Mouse (Mus musculus) heart, embryonic 12.5 days (tissue): ENCODE measurements around the gene Spred3. TPM values are rescaled to one million over a fixed set of nuclear protein-coding genes. Genes with fewer than 3 reads are reported as not detected.
A peak's percentile ranks its signal among the peaks of the same experiment; 100 is the strongest.

ENCODE experiments used
- ATAC-seq: fragments of 200-750 bp; cut with Nextera tagmentation; 2 replicates; pipeline ENCODE4 v1.8.0; 2017; ENCODE audit warnings: moderate TSS enrichment, moderate library complexity; ENCODE audit not compliant: insufficient number of reproducible peaks, low FRiP score
- H3K27ac ChIP-seq: fragments of 300-500 bp; sonication (generic); 2 replicates; pipeline ENCODE4 v1.5.1; 2016; ENCODE audit warnings: mild to moderate bottlenecking, moderate library complexity; ENCODE audit not compliant: poor library complexity, severe bottlenecking
- H3K27me3 ChIP-seq: fragments of 300-500 bp; sonication (generic); replicated peaks from 2 replicates; pipeline ENCODE4 v1.6.1; 2016; ENCODE audit warnings: mild to moderate bottlenecking, moderate library complexity
- H3K36me3 ChIP-seq: fragments of 300-500 bp; sonication (generic); 2 replicates; pipeline ENCODE4 v1.6.1; 2016; ENCODE audit warnings: mild to moderate bottlenecking, moderate library complexity
- H3K4me1 ChIP-seq: fragments of 300-500 bp; sonication (generic); replicated peaks from 2 replicates; pipeline ENCODE4 v1.6.1; 2016; ENCODE audit warnings: mild to moderate bottlenecking
- H3K4me2 ChIP-seq: fragments of 300-500 bp; sonication (generic); 2 replicates; pipeline ENCODE4 v1.6.1; 2016; ENCODE audit warnings: mild to moderate bottlenecking, moderate library complexity
- H3K4me3 ChIP-seq: fragments of 300-500 bp; sonication (generic); 2 replicates; pipeline ENCODE4 v1.5.1; 2016; ENCODE audit warnings: mild to moderate bottlenecking
- H3K9ac ChIP-seq: fragments of 300-500 bp; sonication (generic); 2 replicates; pipeline ENCODE4 v1.6.1; 2016; ENCODE audit warnings: mild to moderate bottlenecking, moderate library complexity
- H3K9me3 ChIP-seq: fragments of 300-500 bp; sonication (generic); replicated peaks from 2 replicates; pipeline ENCODE4 v1.6.1; 2016; ENCODE audit warnings: mild to moderate bottlenecking, moderate library complexity
- WGBS: fragments of 180-500 bp; shearing (Covaris S2); methylation state at CpG from one replicate; pipeline ENCODE4 v1.1.7; 2016; 5-methylcytosine and 5-hydroxymethylcytosine counted together
- polyA plus RNA-seq: library from polyadenylated mRNA; unstranded; fragments of >200 nt; fragmentation: Nextera tagmentation; extraction: Ambion mirVana; gene quantifications from 2 replicates; pipeline ENCODE4 v1.2.1, GENCODE M21; 2016

Gene Spred3
- polyA plus RNA-seq, 1 experiment from 2014 or later, result 2.1 TPM

DNA sequence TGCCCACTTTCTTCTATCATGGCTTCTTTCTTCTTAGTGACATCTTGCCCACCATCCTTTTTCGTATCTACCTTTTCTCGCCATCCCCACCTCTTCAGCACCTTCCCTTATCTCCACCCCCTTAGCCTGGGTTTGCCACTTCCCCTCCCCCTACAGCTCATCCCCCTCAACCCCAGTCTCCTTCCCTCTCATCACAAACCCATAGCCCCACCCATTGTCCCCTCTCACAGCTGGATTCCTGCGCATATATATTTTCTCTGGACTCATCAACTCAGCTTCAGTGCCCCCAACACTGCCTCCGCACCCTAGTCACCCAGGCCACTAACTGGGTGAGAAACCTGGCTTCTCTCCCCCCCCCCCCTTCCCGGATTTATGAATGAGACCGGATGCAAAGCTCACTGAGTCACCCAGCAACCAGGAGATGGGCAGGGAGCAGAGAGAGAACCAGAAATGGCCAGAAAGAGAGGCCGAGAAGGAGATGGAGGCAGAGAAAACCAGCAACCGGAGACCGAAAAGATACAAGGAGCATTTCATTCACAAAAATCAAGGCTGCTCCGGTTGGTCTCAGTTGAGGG is 2.0 kb downstream of the Spred3 start:
- H3K27me3 ChIP-seq, result peaks cover 39% of the 10 kb centered on the region

DNA sequence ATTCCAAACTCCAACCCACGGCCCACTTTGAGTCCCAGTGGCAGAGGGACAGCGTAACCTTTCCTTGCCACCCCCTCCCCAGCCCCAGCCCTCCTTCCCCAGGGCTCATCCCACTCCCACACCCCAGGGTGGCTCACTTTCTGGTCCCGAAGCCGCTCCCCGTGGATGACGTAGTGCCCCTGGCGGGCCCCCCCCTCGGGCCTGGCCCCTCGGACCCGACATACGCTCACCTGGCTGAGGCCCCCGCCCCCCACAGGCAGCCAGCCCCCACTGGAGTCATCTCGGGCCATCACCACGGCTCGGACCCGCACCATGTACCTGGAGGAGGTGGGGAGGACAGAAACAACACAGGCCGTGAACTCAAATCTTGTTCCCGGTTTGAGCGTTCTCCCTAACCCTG is 2.6 kb downstream of the Spred3 start:
- Histone ChIP-seq H3K9me3 (no peaks in the 10 kb centered on the region), H3K4me1 (peaks cover 44% of the 10 kb centered on the region), H3K36me3 (no peaks in the 10 kb centered on the region), H3K9ac (no peak overlapping the region), H3K4me2 (peak overlapping the region; percentile 89; the same call in 1 of the 2 replicates), H3K27me3 (peaks cover 34% of the 10 kb centered on the region), H3K27ac (no peak overlapping the region), H3K4me3 (0 out of 2 replicates have a peak overlapping the region, but pooled peaks have one; percentile 6)
- no peak for ATAC-seq
- WGBS, result 22% methylated on average over 19 of the region's 19 CpGs

More for the DNA sequence above, 2.0 kb downstream of the Spred3 start:
- Histone ChIP-seq H3K9ac (no peak overlapping the region; the same call in 1 of the 2 replicates), H3K36me3 (0 out of 2 replicates have a peak, but pooled peaks cover 1% of the 10 kb centered on the region), H3K27ac (no peak overlapping the region), H3K4me1 (peaks cover 39% of the 10 kb centered on the region), H3K9me3 (no peaks in the 10 kb centered on the region), H3K4me3 (peak overlapping the region; percentile 67), H3K4me2 (peak overlapping the region; percentile 89)
- ATAC-seq, result no peak
- WGBS, result 4% methylated on average over 10 of the region's 10 CpGs

DNA sequence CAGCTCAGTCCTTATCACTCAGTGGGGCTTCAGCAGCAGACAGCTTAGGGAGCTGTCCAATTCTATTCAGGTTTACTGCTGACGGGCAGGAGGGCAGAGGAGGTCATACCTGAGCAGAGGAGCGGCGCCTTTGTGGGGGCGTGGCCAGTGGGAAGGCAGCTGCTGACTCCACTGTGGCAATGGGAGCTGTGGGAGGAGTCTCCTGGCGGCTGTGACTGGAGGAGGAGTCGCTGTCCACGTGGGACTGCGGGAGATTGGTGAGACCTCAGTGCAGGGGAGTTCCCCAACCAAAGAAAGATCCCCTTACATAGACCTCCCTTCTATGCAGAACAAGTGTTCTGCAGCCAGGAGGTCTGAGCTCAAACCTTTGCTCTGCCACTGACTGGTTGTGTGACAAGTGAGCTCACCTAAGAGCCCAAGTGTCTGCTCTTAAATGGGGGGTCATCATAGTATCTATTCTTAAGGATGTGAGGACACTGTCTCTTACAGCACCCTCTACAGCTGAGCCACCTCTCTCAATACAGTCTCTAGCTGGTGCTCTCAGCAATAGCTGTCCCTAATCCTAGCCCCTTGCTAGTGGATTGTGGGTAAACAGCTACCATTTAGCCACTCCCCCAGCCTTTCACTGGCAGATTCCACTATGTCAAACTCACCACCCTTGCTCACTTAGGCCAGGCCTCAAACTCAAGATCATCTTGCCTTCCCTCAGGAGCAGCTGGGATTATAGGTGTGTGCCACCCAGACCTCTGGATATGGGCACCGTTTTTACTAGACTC is 7.3 kb downstream of the Spred3 start:
- ATAC-seq, result no peak

DNA sequence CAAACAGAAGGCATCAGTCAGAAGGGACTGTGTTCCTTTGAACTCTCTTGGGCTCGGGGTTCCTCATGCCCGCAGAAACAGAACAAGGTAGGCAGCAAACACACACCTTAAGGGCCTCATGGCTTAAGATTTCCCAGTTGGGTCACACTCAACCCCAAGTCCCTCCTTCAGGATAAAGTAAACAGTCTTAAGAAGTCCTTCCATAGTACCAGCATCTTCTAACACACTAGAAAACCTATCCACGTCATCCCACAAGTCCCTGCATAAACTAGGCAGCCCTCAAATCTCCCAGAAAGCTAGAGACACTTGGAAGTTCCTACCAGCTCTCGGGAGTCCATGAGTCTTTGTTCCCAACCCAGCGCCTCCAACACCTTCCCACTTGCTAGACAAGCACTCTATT is 7.9 kb downstream of the Spred3 start:
- WGBS, result 71% methylated on average over 5 of the region's 5 CpGs
- Histone ChIP-seq H3K4me1 (peaks cover 8% of the 10 kb centered on the region), H3K27ac (no peak overlapping the region), H3K9ac (no peak overlapping the region), H3K36me3 (peaks cover 10% of the 10 kb centered on the region; the same call in 1 of the 2 replicates), H3K27me3 (peaks cover 46% of the 10 kb centered on the region), H3K4me2 (peak overlapping the region; percentile 3; the same call in 1 of the 2 replicates), H3K9me3 (no peaks in the 10 kb centered on the region), H3K4me3 (no peak overlapping the region)
- ATAC-seq, result no peak

More for the DNA sequence above, 7.3 kb downstream of the Spred3 start:
- no peak overlapping the region for H3K4me3 ChIP-seq
- H3K27me3 ChIP-seq, result peaks cover 46% of the 10 kb centered on the region
- no peak overlapping the region for H3K9ac ChIP-seq
- peaks cover 10% of the 10 kb centered on the region; the same call in 1 of the 2 replicates for H3K36me3 ChIP-seq
- no peak overlapping the region for H3K27ac ChIP-seq
- H3K9me3 ChIP-seq, result no peaks in the 10 kb centered on the region
- H3K4me1 ChIP-seq, result peaks cover 8% of the 10 kb centered on the region
- peak overlapping the region; percentile 3; the same call in 1 of the 2 replicates for H3K4me2 ChIP-seq
- WGBS, result 13% methylated on average over 9 of the region's 9 CpGs

DNA sequence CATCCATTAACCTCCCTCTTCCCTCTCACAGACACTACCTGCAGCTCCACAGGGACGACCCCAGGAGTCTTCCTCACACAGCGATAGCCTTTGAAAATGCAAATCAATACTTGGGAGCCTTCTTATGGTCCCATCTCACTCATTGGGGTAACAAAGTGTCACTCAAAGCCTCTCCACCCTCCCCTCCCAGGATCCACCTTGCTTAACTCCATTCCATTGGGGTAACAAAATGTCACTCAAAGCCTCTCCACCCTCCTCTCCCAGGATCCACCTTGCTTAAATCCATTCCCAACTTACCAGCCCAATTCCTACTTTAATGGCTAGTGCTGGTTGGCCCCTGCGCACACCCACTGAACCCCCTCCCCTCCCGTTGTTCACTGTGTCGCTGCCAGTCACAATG is 11.9 kb downstream of the Spred3 start:
- WGBS, result 5% methylated on average over 5 of the region's 5 CpGs
- Histone ChIP-seq H3K36me3 (peaks cover 19% of the 10 kb centered on the region), H3K27ac (no peak overlapping the region), H3K4me3 (no peak overlapping the region), H3K9ac (no peak overlapping the region), H3K27me3 (peaks cover 50% of the 10 kb centered on the region), H3K4me2 (no peak overlapping the region), H3K4me1 (peaks cover 11% of the 10 kb centered on the region), H3K9me3 (peaks cover 6% of the 10 kb centered on the region; the same call in 1 of the 2 replicates)
- no peak for ATAC-seq

DNA sequence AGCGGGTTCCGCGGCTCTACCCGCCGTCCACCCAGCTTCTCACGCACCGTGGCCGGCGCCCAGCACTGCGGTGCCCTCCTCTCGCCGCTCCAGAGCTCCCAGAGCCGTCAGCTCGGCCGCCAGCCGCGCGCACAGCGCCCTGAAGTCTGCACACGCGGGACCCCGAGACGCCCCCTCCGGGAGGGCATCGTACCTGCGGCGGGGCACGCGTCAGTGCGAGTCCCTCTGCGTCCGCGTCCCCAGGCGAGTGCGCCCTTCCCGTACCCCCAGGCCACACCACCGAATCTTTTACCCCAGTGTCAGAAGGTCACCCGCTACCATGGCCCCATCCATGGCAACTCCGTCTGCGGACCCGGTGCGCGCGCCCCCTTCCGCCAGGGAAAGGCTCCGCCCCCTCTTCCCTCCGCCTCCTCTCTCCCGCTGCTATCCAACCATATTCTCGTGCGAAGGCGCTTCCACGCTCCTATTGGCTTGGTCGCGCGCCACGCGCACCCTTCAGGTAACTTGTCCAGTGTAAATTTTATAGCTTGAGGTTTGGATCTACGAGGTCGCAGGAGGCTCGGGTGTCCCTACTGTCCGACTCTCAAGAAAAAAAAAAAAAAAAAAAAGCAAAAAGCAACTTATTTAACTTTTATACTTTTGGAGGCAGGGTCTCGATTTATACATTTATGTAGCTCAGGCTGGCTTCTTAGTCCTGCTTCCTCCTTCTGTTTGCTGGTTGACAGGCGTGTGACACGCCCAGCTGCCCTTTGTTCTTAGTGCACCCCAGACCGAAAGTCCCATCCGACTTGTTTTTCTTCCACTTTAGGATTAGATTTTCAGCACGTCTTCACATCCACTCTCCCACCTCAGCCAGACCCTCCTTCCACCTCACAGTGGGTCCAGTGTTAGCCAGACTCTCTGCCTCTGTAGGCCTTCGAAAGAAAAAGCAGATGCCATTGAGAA is 14.1 kb downstream of the Spred3 start, which contains the start of gene Fam98c:
Fam98c (minus strand) TSS at position 397 of the 945 bp plus-strand sequence.
- Histone ChIP-seq H3K4me2 (peak within 1 kb of the TSS; percentile 97), H3K9me3 (peaks cover 6% of the 10 kb centered on the region; the same call in 1 of the 2 replicates), H3K4me3 (peak within 1 kb of the TSS; percentile 91), H3K27ac (peak within 1 kb of the TSS; percentile 76), H3K27me3 (peaks cover 41% of the 10 kb centered on the region), H3K9ac (peak within 1 kb of the TSS; percentile 88), H3K4me1 (peaks cover 3% of the 10 kb centered on the region; the same call in 1 of the 2 replicates), H3K36me3 (peaks cover 11% of the 10 kb centered on the region)
- peak; percentile 80 for ATAC-seq
- WGBS, result 4% methylated on average over 60 of the region's 68 CpGs

DNA sequence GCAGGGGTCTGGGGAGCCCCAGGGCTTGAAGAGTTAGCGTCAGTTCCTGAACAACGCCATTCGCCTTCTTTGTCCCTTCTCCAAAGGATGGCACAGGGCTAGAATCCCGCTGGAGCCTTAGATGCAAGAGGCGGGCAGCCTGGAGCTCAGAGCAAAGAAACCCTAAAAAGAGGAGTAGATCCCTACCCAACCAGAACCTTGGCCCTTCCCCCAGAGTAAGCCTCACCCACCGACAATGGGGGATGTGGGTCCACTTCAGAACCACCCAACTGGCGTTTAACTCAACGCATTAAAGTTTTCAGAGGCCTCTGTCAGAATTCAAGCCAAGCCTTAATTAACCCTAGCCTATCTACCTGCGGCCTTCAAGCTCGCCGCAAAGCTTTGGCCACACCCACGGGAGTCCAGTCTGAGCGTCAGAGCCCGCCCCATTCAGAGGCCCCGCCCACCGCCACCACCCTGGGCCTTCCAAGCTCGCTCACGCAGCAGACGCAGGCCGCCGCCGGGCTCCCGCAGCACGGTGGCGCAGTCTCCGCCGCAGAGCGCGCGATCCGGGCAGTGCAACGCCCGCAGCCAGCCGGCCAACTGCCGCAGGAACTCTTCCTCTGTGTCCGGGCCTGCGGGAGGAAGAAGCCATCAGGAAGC is 14.9 kb downstream of the Spred3 start:
- Histone ChIP-seq H3K4me1 (peaks cover 3% of the 10 kb centered on the region; the same call in 1 of the 2 replicates), H3K9me3 (peaks cover 6% of the 10 kb centered on the region; the same call in 1 of the 2 replicates), H3K9ac (peak overlapping the region; percentile 88), H3K4me2 (peak overlapping the region; percentile 97), H3K36me3 (peaks cover 9% of the 10 kb centered on the region), H3K27me3 (peaks cover 34% of the 10 kb centered on the region), H3K27ac (peak overlapping the region; percentile 76), H3K4me3 (peak overlapping the region; percentile 91)
- ATAC-seq, result peak; percentile 88
- 8% methylated on average over 35 of the region's 37 CpGs for WGBS

DNA sequence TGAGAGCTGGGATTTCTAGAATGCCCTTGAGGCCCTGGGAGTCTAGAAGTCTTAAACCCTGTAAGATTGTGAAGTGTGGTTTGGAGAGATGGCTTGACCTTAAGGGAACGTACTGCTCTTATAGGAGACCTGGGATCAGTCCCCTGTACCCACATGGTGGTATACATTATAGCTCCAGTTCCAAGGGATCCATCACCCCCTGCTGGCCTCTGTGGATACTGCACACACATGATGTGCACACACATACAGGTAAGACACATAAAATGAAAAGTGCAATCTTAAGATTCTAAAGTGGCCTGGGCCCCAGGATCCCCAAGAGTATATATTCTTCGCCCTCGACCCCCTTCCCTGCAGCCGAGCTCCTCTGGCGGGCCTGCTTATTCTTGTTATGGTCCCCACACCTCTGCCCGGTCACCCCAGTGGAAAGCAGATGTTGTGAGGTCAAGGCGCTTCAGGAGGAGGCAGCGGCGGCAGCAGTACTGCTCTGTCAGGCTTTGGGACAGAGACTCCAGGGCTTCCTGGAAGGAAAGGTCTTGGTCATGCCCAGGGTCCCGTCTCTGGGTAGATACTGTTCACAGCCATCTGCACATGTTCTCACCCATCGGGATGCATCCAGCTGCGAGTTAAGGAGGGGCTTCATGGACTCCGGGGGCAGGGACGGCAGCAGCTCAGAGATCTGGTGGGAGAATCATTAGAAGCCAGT is 16.0 kb downstream of the Spred3 start:
- Histone ChIP-seq H3K4me1 (peaks cover 3% of the 10 kb centered on the region; the same call in 1 of the 2 replicates), H3K27me3 (peaks cover 30% of the 10 kb centered on the region), H3K4me3 (no peak overlapping the region), H3K27ac (no peak overlapping the region), H3K36me3 (peaks cover 9% of the 10 kb centered on the region), H3K9me3 (peaks cover 6% of the 10 kb centered on the region; the same call in 1 of the 2 replicates), H3K4me2 (no peak overlapping the region), H3K9ac (no peak overlapping the region)
- WGBS, result 93% methylated on average over 14 of the region's 14 CpGs
- no peak for ATAC-seq

DNA sequence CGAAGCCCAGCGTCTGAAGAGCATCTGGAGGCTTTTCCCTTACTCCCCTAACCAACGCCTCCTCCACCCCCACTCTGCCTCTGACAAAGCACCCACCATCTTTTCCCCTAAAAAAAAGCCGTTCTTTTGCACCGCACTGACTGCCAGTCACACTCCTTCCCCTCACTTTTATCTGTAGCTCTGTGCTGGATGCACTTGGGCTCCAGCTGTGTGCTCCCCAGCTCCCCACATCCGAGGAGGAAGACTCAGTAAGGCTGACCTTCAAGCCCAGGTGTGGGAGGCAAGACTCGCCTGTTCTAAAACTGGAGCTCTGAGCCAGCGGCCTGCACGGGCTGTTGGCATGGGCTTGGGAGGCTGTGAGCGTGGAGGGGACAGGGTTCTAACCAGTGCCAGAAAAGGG is 18.7 kb downstream of the Spred3 start:
- Histone ChIP-seq H3K4me2 (no peak overlapping the region), H3K27me3 (peaks cover 11% of the 10 kb centered on the region; the same call in 1 of the 2 replicates), H3K9ac (no peak overlapping the region), H3K27ac (no peak overlapping the region), H3K9me3 (peaks cover 6% of the 10 kb centered on the region; the same call in 1 of the 2 replicates), H3K36me3 (peaks cover 9% of the 10 kb centered on the region), H3K4me3 (no peak overlapping the region), H3K4me1 (peaks cover 2% of the 10 kb centered on the region; the same call in 1 of the 2 replicates)
- 60% methylated on average over 10 of the region's 10 CpGs for WGBS
- ATAC-seq, result no peak
